Mouse (Mus musculus): ENCODE results near the gene Wfdc5.

GRCm38 (mm10) chr2:164156158-164156557 is 26.4 kb downstream of the Wfdc5 start:
- TF ChIP-seq CEBPB (IDR thresholded peaks at IDR 0.05; ENCODE audit: insufficient read depth, poor library complexity, severe bottlenecking) (no peak), TCF12 (IDR thresholded peaks at IDR 0.05; ENCODE audit: insufficient read depth, poor library complexity, severe bottlenecking) (no peak)
